Mouse (Mus musculus): ENCODE results near the gene Flvcr2. TPM values are rescaled to one million over a fixed set of nuclear protein-coding genes. Genes with fewer than 3 reads are reported as not detected.

Gene Flvcr2
- polyA plus RNA-seq, 1 experiment: 0.02 TPM

DNA sequence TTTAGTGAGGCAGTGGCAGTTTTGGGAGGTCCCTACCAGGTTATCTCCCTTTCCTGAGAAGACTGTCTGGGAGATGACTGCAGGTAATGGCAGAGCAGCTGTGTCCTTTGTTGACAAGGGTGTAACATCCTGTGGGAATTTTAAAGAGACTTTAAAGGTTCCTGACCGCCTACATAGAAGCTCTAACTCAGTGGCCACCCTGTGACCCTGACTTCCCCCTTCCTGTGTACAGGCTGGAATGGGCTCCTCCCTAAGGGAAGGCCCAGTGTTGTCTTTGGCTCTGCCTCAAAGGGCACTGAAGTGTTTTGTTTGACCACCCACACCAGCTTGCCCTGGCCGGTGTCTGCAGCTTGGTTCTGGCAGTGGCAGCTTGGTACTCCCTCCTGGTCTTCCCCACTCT, 67.3 kb downstream of the Flvcr2 start:
- TF ChIP-seq GATA1 (IDR thresholded peaks at IDR 0.05; ENCODE audit: low read length): no peak

DNA sequence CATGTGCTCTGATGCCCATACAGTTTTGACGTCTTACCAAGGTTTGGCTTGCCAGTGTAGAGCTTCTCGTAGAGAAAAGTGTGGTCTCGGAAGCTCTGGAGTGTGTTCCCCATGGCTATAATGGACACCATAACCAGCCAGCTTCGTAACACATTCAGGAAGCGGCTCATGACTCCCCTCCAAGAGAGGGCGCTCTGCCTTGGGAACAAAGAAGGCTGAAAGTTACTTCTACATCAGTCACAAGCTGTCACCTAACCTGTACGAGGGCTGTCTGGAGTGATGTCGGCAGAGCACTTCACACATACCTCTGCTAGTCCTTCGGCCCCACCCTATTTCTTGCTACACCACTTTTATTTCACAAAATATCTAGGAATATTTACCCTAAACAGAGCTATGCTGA, 75.7 kb downstream of the Flvcr2 start:
- no peak for TF ChIP-seq GATA1 (IDR thresholded peaks at IDR 0.05; ENCODE audit: low read length)

DNA sequence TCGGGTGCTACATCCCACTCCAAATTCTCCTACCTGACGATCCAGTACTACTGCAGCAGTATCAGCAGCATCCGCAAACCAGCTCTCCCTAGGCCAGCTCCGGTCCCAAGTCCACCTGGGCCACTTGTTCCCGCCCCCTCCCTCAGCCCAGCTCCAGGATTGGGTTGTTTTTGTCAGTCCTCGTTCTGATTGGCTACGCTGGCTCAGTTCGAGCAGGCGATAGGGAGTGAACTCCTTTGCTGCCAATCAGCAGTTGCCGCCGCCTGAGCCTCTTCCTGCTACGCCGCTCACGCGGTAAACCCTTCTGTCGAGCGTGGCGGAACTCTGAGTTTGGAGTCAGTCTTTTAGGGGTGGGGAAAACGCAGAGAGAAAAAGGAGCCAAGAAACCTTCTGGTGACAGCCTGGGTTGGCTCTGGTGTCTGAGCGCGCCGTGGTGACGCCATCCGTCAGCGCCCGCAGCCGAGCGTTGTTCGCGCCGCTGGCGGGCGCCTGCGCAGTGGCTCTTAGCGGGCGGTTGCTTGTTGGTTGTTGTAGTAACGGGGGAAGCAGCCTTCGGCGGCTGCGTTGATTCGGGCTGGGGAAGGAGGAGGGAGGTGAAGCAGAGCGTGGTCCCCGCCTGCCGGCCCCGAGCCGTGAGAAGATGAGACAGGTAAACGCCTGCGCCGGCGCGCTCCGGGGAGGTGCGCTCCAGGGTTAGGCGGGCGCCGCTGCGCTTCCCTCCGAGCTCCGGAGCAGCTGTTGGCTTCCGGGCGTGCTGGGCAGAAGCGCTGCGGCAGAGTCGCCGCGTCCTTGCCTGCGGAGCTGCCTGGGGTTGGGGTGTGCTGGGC, 78.3 kb downstream of the Flvcr2 start, which contains the start of the genes Erg28 and Ttll5:
Erg28 (minus strand) TSS at position 113 of the 827 bp plus-strand sequence.
Ttll5 (plus strand) TSS at position 222 of the 827 bp plus-strand sequence.
- no peak for TF ChIP-seq GATA1 (IDR thresholded peaks at IDR 0.05; ENCODE audit: low read length)

DNA sequence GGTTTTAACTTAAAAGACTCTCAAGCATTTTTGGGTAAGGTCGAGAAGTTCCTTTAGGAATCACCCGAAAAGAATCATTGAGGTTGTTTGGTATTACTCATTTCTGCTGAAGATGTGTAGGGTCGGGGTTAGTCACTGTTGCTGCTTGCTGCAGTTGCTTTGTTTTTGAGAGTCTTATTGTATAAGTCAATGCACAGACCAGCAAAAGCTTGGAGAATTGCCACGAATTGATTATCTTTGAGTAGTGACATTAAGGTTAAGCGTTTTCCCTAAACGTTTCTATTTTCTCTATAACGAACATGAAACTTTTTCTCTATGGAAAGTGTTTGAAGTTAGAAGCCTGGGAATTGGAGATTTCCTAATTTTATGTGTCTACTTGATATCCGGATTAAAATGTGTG, 79.0 kb downstream of the Flvcr2 start:
- no peak for TF ChIP-seq GATA1 (IDR thresholded peaks at IDR 0.05; ENCODE audit: low read length)

DNA sequence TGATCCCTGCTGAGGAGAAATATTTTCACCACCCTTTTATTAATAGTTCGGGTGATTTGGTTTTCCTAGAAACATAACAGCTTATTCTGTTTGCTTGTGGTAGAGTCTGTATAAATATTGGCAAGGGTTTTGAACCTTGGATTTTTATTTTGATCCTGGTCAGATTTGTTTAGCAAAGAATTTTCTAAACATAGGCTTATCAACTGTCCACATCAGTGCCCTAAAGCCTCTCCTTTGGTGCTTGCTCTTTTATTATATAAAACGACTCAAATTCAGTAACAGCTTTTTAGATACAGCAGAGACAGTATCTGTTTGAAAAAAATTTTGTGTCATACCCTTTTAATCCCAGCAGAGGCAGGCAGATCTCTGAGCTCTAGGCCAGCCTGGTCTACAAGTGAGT, 79.5 kb downstream of the Flvcr2 start:
- no peak for TF ChIP-seq GATA1 (IDR thresholded peaks at IDR 0.05; ENCODE audit: low read length)

DNA sequence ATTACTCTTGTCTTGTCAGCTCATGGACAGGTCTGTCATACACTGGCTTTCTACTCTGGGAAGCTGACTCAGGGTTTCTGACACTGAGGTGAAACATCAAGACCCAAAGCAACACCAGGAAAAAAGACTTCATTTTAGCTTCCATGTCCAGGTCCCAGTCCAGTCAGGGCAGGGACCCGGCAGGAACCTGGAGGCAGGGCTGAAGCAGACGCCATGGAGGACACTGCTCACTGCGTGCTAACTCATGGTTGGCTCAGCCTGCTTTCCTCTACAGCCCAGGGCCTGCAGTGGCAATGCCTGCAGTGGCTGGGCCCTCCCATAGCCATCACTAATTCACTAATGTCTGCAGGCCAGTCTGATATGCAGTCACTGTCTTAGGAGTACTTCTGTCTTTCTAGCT, 82.5 kb downstream of the Flvcr2 start:
- TF ChIP-seq GATA1 (IDR thresholded peaks at IDR 0.05; ENCODE audit: low read length): no peak

DNA sequence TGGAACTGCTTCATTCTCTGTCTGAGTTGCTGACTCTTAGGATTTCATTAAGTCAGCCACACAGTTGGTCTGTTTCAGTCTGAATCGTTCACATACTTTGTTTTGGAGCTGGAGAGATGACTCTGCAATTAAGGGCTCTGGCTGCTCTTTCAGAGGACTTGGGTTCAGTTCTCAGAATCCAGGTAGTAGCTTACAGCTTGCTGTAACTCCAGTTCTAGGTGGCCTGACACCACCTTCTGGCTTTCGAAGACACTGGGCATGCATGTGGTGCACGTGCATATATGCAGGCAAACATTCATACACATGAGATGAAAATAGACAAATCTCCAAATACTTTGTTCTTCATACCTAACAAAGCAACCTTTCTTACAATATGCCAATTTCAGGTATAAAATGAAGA, 83.5 kb downstream of the Flvcr2 start:
- no peak for TF ChIP-seq GATA1 (IDR thresholded peaks at IDR 0.05; ENCODE audit: low read length)

- no peak for TF ChIP-seq GATA1 (IDR thresholded peaks at IDR 0.05; ENCODE audit: low read length)
Observed at GRCm38 (mm10) chr12:85830691-85831090, 84.4 kb downstream of the Flvcr2 start.

GRCm38 (mm10) chr12:85834543-85834942, 88.2 kb downstream of the Flvcr2 start:
- no peak for TF ChIP-seq GATA1 (IDR thresholded peaks at IDR 0.05; ENCODE audit: low read length)

GRCm38 (mm10) chr12:85837765-85838164, 91.4 kb downstream of the Flvcr2 start:
- no peak for TF ChIP-seq GATA1 (IDR thresholded peaks at IDR 0.05; ENCODE audit: low read length)

- no peak for TF ChIP-seq GATA1 (IDR thresholded peaks at IDR 0.05; ENCODE audit: low read length)
Observed at GRCm38 (mm10) chr12:85839371-85840000, 93.1 kb downstream of the Flvcr2 start.

GRCm38 (mm10) chr12:85848164-85848958, 102.0 kb downstream of the Flvcr2 start:
- TF ChIP-seq GATA1 (IDR thresholded peaks at IDR 0.05; ENCODE audit: low read length): no peak

DNA sequence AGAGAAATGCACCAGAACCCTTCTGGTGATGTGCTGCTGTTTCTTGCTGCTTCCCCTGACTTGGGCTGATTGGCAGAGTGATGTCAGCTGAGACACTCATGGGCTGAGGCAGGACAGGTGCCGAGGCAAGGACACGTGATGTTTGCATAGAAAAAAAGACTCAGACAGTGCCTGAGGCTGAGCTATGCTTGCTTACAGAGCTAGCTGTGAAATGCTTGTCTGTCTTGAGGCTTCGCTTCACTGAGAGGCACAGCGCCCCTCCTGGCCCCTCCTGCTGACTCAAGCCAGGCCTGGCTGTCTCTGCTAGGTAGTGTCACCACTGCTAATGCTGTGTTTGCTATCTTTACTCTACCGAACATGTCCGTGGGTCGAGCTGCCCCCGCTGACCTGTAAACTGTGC, 104.3 kb downstream of the Flvcr2 start:
- TF ChIP-seq GATA1 (IDR thresholded peaks at IDR 0.05; ENCODE audit: low read length): no peak

- TF ChIP-seq GATA1 (IDR thresholded peaks at IDR 0.05; ENCODE audit: low read length): no peak
Observed at GRCm38 (mm10) chr12:85853836-85854235, 107.5 kb downstream of the Flvcr2 start.

GRCm38 (mm10) chr12:85854271-85854670, 107.9 kb downstream of the Flvcr2 start:
- TF ChIP-seq GATA1 (IDR thresholded peaks at IDR 0.05; ENCODE audit: low read length): no peak

DNA sequence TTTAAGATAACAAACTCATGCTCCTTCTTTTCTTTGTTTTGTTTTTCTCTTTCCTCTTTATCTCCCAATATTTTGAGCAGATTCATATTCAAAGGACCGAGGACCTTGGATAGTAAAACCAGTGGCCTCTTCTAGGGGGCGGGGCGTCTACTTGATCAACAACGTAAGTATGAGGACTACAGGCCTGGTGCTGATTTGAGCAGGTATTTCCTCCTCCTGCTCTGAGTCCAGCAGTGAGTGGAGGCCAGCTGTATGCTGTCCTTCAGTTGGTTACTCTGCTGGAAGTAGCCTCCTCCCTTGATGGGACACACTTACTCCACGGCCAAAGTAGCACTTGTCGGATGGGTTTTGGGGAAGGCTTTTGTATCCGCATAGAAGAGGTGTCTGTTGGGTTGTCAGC, 111.0 kb downstream of the Flvcr2 start:
- no peak for TF ChIP-seq GATA1 (IDR thresholded peaks at IDR 0.05; ENCODE audit: low read length)

All from G1E-ER4 (cell line).